Mouse (Mus musculus) CH12.LX (cell line): ENCODE results near the gene Ggt5.

ENCODE experiments used
- CTCF ChIP-seq, 2 experiments: IDR thresholded peaks in 1 of 2; conservative IDR thresholded peaks in 1 of 2; 2 replicates each; pipeline ENCODE4 v1.5.1; 2011 to 2012; ENCODE audit warnings: low read depth in 2 of 2, low read length in 2 of 2, improper control_type of control experiment in 1 of 2, inconsistent platforms in 1 of 2, mild to moderate bottlenecking in 1 of 2, moderate library complexity in 1 of 2
- E2F4 ChIP-seq: IDR thresholded peaks from 2 replicates; pipeline ENCODE4 v1.6.1; 2011; ENCODE audit warnings: low read depth, low read length, improper control_type of control experiment; ENCODE audit not compliant: insufficient replicate concordance
- MXI1 ChIP-seq: IDR thresholded peaks from 2 replicates; pipeline ENCODE4 v1.6.1; 2011; ENCODE audit warnings: mild to moderate bottlenecking, low read depth, low read length, improper control_type of control experiment

DNA sequence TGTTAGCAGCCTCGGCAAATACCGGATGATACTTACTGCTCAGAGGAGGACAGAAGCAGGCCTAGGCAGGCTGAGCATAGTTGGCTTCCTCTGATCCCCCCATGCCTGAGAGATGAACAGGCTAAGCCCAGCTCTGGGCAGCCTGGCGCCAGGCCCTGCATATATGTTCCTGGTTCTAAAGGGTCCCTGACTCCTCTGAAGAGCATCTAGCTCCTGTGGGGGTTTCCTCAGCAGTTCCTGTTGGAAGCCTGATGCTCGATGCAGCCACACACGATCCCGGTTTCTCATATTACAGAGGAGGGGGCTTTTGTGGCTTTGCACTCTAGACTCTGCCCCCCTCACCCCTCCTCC lies 28.6 kb upstream of the Ggt5 start:
- TF ChIP-seq E2F4 (no peak), MXI1 (no peak), CTCF (conservative IDR thresholded peaks at IDR 0.05 in 1 of 2, IDR thresholded peaks at IDR 0.05 in 1 of 2; ENCODE audit: low read depth in 2 of 2, low read length in 2 of 2) (no peak)
